Mouse (Mus musculus): ENCODE results near the gene Fgfrl1.
A peak's percentile ranks its signal among the peaks of the same experiment; 100 is the strongest.

Gene Fgfrl1

DNA sequence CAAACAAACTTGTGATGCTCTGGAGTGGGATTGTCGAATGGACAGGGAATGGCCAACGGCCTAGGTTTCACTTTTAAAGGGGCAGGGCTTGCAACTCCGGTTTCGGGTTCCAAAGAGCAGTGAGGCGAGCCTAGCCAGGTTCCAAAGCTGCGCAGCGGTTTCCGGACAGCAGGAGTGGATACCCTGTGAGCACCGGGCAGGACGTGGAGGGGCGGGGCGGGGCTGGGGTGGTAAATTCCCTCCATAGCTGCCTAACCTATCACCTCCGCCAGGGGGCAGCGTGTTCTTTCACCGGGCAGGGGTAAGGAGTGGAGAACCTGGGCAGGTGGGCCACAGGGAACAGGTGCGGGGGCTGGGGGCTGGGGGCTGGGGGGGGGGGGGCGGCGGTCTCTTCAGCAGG is at the start of gene Fgfrl1:
Gene Fgfrl1, plus strand, starts transcription at position 112 of the 400 bp plus-strand sequence.
- DNase-seq (ENCODE audit: low spot score) = peak; percentile 73

DNA sequence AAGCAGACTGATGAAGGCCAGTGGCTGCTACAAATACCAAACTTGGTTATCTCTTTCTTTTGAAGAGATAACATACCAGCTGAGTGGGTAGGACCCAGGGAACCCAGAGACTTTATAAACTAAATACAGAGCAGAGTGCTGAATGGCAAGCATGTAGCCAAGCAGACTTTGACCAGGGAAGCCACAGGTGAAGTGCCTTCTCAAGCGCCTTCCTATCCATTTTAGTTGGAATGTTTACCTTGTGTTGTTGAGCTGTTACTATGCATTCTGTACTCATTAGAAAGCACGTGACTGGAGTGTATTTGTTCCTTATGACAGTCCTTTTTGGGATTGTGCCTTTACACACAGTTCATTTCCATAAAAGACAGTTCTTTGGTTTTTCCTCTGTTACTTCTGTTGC is 48.5 kb upstream of the Fgfrl1 start:
- no peak for DNase-seq (ENCODE audit: low spot score)

DNA sequence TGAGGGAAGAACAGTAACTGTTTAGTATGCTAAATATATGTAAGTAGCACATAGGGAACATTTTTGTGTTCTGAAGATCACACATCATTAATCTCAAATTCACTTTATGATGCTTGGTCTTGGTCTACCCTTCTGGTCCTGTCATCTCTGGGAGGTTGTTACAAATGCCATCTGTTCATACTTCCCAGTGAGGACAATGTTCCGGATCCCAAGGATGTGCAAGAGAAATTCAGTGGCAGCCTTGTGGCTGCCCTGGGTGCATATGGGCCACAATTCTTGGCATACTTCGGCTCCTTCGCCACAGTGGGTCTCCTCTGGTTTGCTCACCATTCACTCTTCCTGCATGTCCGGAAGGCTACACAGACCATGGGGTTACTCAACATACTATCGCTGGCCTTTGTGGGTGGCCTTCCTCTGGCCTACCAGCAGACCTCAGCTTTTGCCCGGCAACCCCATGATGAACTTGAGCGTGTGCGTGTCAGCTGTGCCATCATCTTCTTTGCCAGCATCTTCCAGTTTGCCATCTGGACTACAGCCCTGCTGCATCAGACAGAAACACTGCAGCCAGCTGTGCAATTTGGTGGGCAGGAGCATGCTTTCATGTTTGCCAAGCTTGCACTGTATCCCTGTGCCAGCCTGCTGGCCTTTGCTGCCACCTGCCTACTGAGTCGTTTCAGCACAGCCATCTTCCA is 46.4 kb upstream of the Fgfrl1 start:
- no peak for DNase-seq (ENCODE audit: low spot score)

DNA sequence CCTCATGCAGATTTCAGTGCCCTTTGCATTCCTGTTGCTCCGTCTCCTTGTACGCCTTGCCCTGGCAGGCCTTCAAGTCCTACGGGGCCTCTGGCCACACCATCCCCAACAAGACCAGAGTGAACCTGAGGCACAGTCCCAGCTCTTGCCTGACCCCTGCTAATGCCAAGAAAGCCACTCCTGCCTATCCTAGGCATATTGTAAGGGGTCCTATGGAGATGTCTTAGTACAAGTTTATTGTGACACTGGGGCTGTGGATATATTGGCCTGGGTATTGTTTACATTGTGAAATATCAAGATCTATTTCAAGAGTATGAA is 45.9 kb upstream of the Fgfrl1 start:
- DNase-seq (ENCODE audit: low spot score) = no peak

DNA sequence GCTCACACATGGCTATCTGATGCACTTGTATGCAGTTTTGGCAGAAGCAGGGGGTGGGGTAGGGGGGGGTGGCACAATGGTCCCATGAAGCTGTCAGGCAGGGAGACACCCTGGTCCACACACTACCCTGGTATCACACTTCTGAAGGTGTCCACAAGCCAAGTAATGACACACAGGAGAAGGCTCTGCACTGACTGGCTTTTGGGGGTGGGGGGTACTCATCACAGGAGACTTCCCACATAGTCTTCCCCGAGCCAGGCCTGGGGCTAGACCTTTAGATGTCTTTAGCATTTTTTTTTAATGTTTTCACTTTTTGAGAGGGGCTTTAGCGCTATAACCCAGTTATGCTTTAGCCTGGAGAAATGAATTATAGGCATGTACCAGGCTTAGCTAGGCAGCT is 44.9 kb upstream of the Fgfrl1 start:
- DNase-seq (ENCODE audit: low spot score) = no peak

- DNase-seq (ENCODE audit: low spot score) = no peak
Observed at GRCm38 (mm10) chr5:108647820-108648465, 44.2 kb upstream of the Fgfrl1 start.

GRCm38 (mm10) chr5:108648937-108649576 is 43.1 kb upstream of the Fgfrl1 start:
- no peak for DNase-seq (ENCODE audit: low spot score)

- DNase-seq (ENCODE audit: low spot score) = no peak
Observed at GRCm38 (mm10) chr5:108650341-108650740, 41.8 kb upstream of the Fgfrl1 start.

DNA sequence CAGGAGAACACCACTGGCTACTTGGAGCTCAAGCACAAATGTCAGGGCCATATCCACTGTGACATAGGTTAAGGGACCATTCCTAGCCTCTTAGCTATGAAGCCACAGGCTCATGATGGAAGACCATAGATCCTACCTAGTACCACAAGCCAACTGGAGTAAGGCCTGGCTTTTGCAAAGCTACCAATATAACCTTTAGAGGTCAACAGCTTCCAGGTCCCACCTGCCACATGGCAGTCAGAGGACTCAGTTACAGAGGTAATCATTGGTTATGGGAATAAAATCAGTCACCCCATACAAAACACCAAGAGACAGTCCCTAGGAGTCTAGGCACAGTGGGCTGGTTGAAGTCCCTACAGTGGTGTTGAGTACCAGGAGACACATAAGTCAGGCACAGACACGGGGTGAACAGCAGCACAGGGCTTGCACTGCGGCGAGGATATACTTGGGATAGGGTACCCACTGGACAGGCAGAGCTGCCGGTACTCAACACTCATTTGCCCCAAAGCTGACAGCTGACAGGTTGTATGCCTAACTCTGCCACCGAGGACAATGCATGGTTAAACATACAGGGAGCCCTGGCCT is 41.0 kb upstream of the Fgfrl1 start:
- DNase-seq (ENCODE audit: low spot score) = no peak

- peak; percentile 32 for DNase-seq (ENCODE audit: low spot score)
Observed at GRCm38 (mm10) chr5:108651823-108652222, 40.4 kb upstream of the Fgfrl1 start.

- no peak for DNase-seq (ENCODE audit: low spot score)
Observed at GRCm38 (mm10) chr5:108653341-108653740, 38.8 kb upstream of the Fgfrl1 start.

DNA sequence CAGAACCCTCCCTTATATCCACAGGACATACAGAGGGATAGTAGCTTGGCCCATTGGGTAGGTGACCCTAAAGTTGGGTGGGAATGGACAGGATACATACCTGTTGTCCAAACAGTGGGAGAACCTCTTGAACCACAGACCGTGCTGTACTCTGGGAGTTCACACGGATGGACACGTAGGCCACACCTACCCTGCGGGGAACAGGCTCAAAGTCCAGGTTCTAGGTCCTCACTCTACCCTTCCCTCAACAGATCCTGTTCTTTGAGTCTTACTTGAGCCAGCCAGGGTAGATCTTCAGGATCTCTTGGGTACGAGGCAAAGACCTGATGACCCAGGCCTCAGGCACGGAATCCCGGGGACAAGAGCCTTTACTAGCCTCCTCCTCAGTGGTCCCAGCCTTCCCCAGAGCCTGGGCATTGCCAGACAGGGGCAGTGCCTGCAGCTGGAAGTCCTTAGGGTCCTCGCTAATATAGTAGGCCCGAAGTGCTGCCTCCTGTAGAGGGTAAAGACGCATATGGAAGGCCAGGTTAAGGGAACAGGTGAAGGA is 37.7 kb upstream of the Fgfrl1 start:
- DNase-seq (ENCODE audit: low spot score) = no peak

GRCm38 (mm10) chr5:108655381-108655780 is 36.8 kb upstream of the Fgfrl1 start:
- DNase-seq (ENCODE audit: low spot score) = no peak

- no peak for DNase-seq (ENCODE audit: low spot score)
Observed at GRCm38 (mm10) chr5:108655891-108656650, 36.1 kb upstream of the Fgfrl1 start.

DNA sequence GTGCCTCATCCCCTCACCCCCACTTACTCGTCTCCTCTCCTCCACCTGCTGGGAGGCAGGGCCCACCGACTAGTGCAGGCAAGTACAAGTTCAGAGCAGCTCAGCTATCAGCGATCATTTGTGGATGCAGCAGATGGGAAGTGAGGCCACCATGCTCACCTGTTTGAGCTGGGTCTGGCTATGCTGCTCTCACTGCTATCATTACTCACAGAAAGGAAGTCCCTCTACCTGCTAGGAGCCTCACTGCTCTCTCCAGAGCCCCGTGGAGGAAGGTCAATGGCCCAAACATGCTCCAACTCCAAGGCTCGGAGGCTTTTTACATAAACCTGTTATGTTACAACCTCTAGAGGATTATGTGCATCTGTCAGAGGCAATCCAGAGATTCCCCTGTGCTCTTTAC is 34.8 kb upstream of the Fgfrl1 start:
- no peak for DNase-seq (ENCODE audit: low spot score)

DNA sequence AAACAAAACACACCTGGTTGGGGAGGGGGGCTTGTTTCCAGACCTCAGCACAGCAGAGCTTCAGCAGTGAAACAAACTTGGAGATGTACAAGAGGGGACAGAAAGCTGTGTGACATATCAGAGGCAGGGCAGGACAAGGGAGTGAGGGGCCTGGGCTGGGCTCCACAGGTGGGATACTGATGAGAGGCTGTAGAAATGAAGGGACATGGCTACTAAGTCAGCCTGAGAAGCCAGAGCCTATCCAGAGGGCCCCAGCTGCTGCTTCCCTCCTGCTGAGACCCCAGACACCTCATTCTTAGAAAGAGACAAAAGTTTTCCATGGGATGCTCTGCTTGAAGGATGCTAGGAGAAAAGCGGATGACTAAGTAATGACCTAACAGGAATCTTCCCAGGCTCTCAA is 33.6 kb upstream of the Fgfrl1 start:
- DNase-seq (ENCODE audit: low spot score) = no peak

- no peak for DNase-seq (ENCODE audit: low spot score)
Observed at GRCm38 (mm10) chr5:108659698-108660631, 32.2 kb upstream of the Fgfrl1 start, which contains the start of gene Idua. Gene Idua, plus strand, starts transcription at chr5:108660331.

DNA sequence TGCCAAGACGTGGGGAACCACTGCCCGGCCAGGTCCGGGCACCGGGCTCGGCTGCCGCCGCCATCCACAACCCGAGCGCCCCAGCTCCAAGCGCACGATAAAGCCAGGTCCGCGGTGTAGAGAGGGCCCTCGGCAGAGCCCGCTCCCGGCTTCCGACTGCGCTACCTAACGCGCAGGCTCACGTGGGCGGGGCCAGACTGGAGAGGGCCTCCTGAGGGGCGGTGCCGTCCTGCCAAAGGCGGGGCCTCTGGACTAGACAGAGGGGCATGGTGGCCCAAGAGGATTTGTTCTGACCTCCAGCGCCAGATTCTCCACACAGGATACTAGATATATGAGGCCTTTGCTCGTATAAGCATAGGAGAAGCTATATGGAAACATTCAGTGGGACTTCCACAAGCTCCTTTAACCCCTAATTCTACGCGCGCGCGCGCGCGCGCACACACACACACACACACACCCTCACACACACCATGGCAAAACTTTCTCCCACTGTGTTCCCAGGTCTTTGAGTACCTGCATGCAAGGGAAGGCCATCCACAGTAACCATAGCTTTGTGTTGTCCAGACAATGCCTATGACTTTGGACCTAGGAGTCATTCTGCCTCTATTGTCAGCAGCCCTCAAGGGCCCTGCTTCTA is 31.4 kb upstream of the Fgfrl1 start:
- DNase-seq (ENCODE audit: low spot score) = peak; percentile 90

- no peak for DNase-seq (ENCODE audit: low spot score)
Observed at GRCm38 (mm10) chr5:108662772-108663171, 29.4 kb upstream of the Fgfrl1 start.

- no peak for DNase-seq (ENCODE audit: low spot score)
Observed at GRCm38 (mm10) chr5:108665066-108665465, 27.1 kb upstream of the Fgfrl1 start.

All from urinary bladder, postnatal 25 days (tissue).